24 mouse cellular contexts compared by ENCODE assay signal in genomic region chr4:156100501-156100900, GRCm38 (mm10). TPM values are rescaled to one million over a fixed set of nuclear protein-coding genes. Genes with fewer than 3 reads are reported as not detected.
DNase-seq lines count a peak whose midpoint lies in the region; ATAC-seq and TF ChIP-seq lines count a peak whose summit lies in the region.
"Had no signal": no experiment of that assay in that cellular context is flagged by ENCODE, and none has a peak within 500 bp of the region (broad histone marks: within the 10 kb centered on the region; RNA-seq: fewer than 3 reads in every experiment).

No protein-coding gene starts in this region.

- no peak for DNase-seq in liver, embryonic 11.5 days (ENCODE audit: low spot score)
- no peak for DNase-seq in heart, postnatal 25 days (ENCODE audit: low spot score)
- DNase-seq in right cerebral cortex, adult 18-20 months: no peak
- DNase-seq in cerebellum, postnatal 25 days: no peak
- DNase-seq: adrenal gland, adult 8-10 months; cerebellum, adult 11 months; cerebellum, adult 8-10 months; cerebellum, postnatal 14 days; forebrain, postnatal 0 days; gastrocnemius, postnatal 14 days; heart, adult 2 months; heart, postnatal 14 days had no signal

- 59% methylated on average over 5 of the region's 5 CpGs for WGBS in liver, embryonic 16.5 days (ENCODE audit: insufficient replicate concordance)
- 75% methylated on average over 5 of the region's 5 CpGs for WGBS in liver, embryonic 11.5 days
- WGBS in intestine, postnatal 0 days: 29% methylated on average over 5 of the region's 5 CpGs
- WGBS in stomach, embryonic 16.5 days: 59% methylated on average over 5 of the region's 5 CpGs

- peak; percentile 35; the same call in 1 of the 2 replicates for ATAC-seq in liver, embryonic 16.5 days (ENCODE audit: low read depth)
- no peak for ATAC-seq in liver, embryonic 11.5 days (replicated peaks; ENCODE audit: low FRiP score)
- ATAC-seq in intestine, postnatal 0 days: peak; percentile 78
- peak; percentile 70 for ATAC-seq in stomach, embryonic 16.5 days (ENCODE audit: insufficient read depth, low FRiP score)
- ATAC-seq: forebrain, embryonic 13.5 days; forebrain, postnatal 0 days; Patski had no signal

- TF ChIP-seq CTCF in intestine, postnatal 0 days (IDR thresholded peaks at IDR 0.05; ENCODE audit: low read depth): no peak

- no peaks in the 10 kb centered on the region for H3K27me3 ChIP-seq in liver, embryonic 16.5 days (ENCODE audit: control insufficient read depth, insufficient read depth, low read depth, low read length)
- H3K27me3 ChIP-seq in liver, embryonic 11.5 days (replicated peaks; ENCODE audit: control insufficient read depth, insufficient read depth, low read length): no peaks in the 10 kb centered on the region
- H3K27me3 ChIP-seq in intestine, postnatal 0 days (replicated peaks; ENCODE audit: control insufficient read depth, insufficient read depth, low read length): no peaks in the 10 kb centered on the region
- H3K27me3 ChIP-seq in stomach, embryonic 16.5 days (ENCODE audit: control insufficient read depth, insufficient read depth, low read length): no peaks in the 10 kb centered on the region
- H3K27me3 ChIP-seq: CH12.LX; forebrain, embryonic 13.5 days; heart, embryonic 15.5 days; Patski had no signal

- H3K36me3 ChIP-seq in liver, embryonic 16.5 days (ENCODE audit: control insufficient read depth, insufficient read depth): no peaks in the 10 kb centered on the region
- H3K36me3 ChIP-seq in liver, embryonic 11.5 days (ENCODE audit: control insufficient read depth, insufficient read depth, low read length): no peaks in the 10 kb centered on the region
- no peaks in the 10 kb centered on the region for H3K36me3 ChIP-seq in intestine, postnatal 0 days (ENCODE audit: control insufficient read depth, insufficient read depth)
- no peaks in the 10 kb centered on the region for H3K36me3 ChIP-seq in stomach, embryonic 16.5 days (ENCODE audit: control insufficient read depth, insufficient read depth, low read length)
- H3K36me3 ChIP-seq: embryonic facial prominence, embryonic 10.5 days; heart, embryonic 15.5 days; hindbrain, embryonic 10.5 days had no signal

- intact Hi-C loops in heart, postnatal 25 days (cut with DNase I): loop anchor here (2.0 kb wide), 1 partner anchor 142 kb away; no protein-coding TSS in a partner anchor

- H3K9me3 ChIP-seq in liver, embryonic 16.5 days (replicated peaks; ENCODE audit: control insufficient read depth, low read length): no peaks in the 10 kb centered on the region
- H3K9me3 ChIP-seq in liver, embryonic 11.5 days (ENCODE audit: control insufficient read depth, low read length): no peaks in the 10 kb centered on the region
- no peaks in the 10 kb centered on the region for H3K9me3 ChIP-seq in intestine, postnatal 0 days (ENCODE audit: control insufficient read depth)
- no peaks in the 10 kb centered on the region for H3K9me3 ChIP-seq in stomach, embryonic 16.5 days (replicated peaks; ENCODE audit: control insufficient read depth, low read length)
- H3K9me3 ChIP-seq: embryonic facial prominence, embryonic 10.5 days; forebrain, embryonic 13.5 days; heart, embryonic 15.5 days; hindbrain, embryonic 10.5 days had no signal

- H3K9ac ChIP-seq in liver, embryonic 16.5 days (ENCODE audit: low read depth, low read length): no peak overlapping the region
- H3K9ac ChIP-seq in liver, embryonic 11.5 days (ENCODE audit: low read depth, low read length): no peak overlapping the region
- no peak overlapping the region for H3K9ac ChIP-seq in intestine, postnatal 0 days (ENCODE audit: low read depth, low read length)
- no peak overlapping the region for H3K9ac ChIP-seq in stomach, embryonic 16.5 days (ENCODE audit: low read length)
- H3K9ac ChIP-seq: forebrain, embryonic 13.5 days; forebrain, postnatal 0 days; heart, embryonic 15.5 days; hindbrain, embryonic 14.5 days had no signal

- no peak overlapping the region for H3K4me3 ChIP-seq in liver, embryonic 16.5 days (ENCODE audit: low read depth, low read length)
- H3K4me3 ChIP-seq in liver, embryonic 11.5 days (ENCODE audit: low read depth, low read length): no peak overlapping the region
- H3K4me3 ChIP-seq in intestine, postnatal 0 days (ENCODE audit: low read depth, low read length): no peak overlapping the region
- no peak overlapping the region for H3K4me3 ChIP-seq in stomach, embryonic 16.5 days (replicated peaks; ENCODE audit: low read length)
- H3K4me3 ChIP-seq: embryonic facial prominence, embryonic 10.5 days; forebrain, embryonic 13.5 days; heart, adult 2 months; heart, embryonic 15.5 days; hindbrain, embryonic 10.5 days had no signal

- no peak overlapping the region for H3K27ac ChIP-seq in liver, embryonic 16.5 days (ENCODE audit: low read length)
- no peak overlapping the region for H3K27ac ChIP-seq in liver, embryonic 11.5 days (ENCODE audit: low read depth, low read length)
- 0 out of 2 replicates have a peak overlapping the region, but pooled peaks have one; percentile 31 for H3K27ac ChIP-seq in intestine, postnatal 0 days (ENCODE audit: low read depth, low read length)
- peak overlapping the region; percentile 54 for H3K27ac ChIP-seq in stomach, embryonic 16.5 days (ENCODE audit: low read length)
- H3K27ac ChIP-seq: embryonic facial prominence, embryonic 10.5 days; forebrain, embryonic 13.5 days; heart, adult 2 months; heart, embryonic 15.5 days; hindbrain, embryonic 10.5 days; hindbrain, embryonic 14.5 days had no signal

- no peak overlapping the region for H3K4me2 ChIP-seq in liver, embryonic 16.5 days (ENCODE audit: low read depth, low read length)
- H3K4me2 ChIP-seq in liver, embryonic 11.5 days: no peak overlapping the region
- no peak overlapping the region for H3K4me2 ChIP-seq in intestine, postnatal 0 days (replicated peaks; ENCODE audit: low read depth)
- no peak overlapping the region for H3K4me2 ChIP-seq in stomach, embryonic 16.5 days (ENCODE audit: low read depth, low read length)
- H3K4me2 ChIP-seq: forebrain, embryonic 13.5 days; heart, embryonic 11.5 days; heart, embryonic 15.5 days; hindbrain, embryonic 14.5 days had no signal

- H3K4me1 ChIP-seq in liver, embryonic 16.5 days (ENCODE audit: control insufficient read depth, low read depth, low read length): no peaks in the 10 kb centered on the region
- no peaks in the 10 kb centered on the region for H3K4me1 ChIP-seq in liver, embryonic 11.5 days (replicated peaks; ENCODE audit: control insufficient read depth, insufficient read depth, low read length)
- H3K4me1 ChIP-seq in intestine, postnatal 0 days (replicated peaks; ENCODE audit: control insufficient read depth, insufficient read depth, low read length): no peaks in the 10 kb centered on the region
- no peaks in the 10 kb centered on the region for H3K4me1 ChIP-seq in stomach, embryonic 16.5 days (ENCODE audit: control insufficient read depth, insufficient read depth, low read length)
- H3K4me1 ChIP-seq: forebrain, embryonic 13.5 days; heart, embryonic 15.5 days had no signal

RNA-seq across cellular contexts. Expression of gene 9430015G10Rik, which starts 9.3 kb away (rescaled TPM):
- polyA plus RNA-seq in liver, embryonic 16.5 days (2015; fragmentation: Nextera tagmentation; extraction: Ambion mirVana): 11.4 and 13.4 TPM in 2 replicates
- polyA plus RNA-seq in liver, embryonic 11.5 days (2014; fragmentation: Nextera tagmentation; extraction: Ambion mirVana): 34.5 and 39.4 TPM in 2 replicates
- polyA plus RNA-seq in intestine, postnatal 0 days (2015; fragmentation: Nextera tagmentation; extraction: Ambion mirVana): 3.4 and 3.5 TPM in 2 replicates
- polyA plus RNA-seq in stomach, embryonic 16.5 days (2015; fragmentation: Nextera tagmentation; extraction: Ambion mirVana): 26.8 and 32.3 TPM in 2 replicates
- total RNA-seq in heart, postnatal 25 days (2021): 1 to 10 TPM; 3.3 to 3.6 TPM

RNA-seq across cellular contexts. Expression of gene Rnf223, which starts 29.8 kb away (rescaled TPM):
- polyA plus RNA-seq in liver, embryonic 16.5 days (2015; fragmentation: Nextera tagmentation; extraction: Ambion mirVana): 0.06 and 0.09 TPM in 2 replicates
- polyA plus RNA-seq in liver, embryonic 11.5 days (2014; fragmentation: Nextera tagmentation; extraction: Ambion mirVana): 0.16 and 0.30 TPM in 2 replicates
- not detected in 2 replicates for polyA plus RNA-seq in intestine, postnatal 0 days (2015; fragmentation: Nextera tagmentation; extraction: Ambion mirVana)
- 1.1 and 1.9 TPM in 2 replicates for polyA plus RNA-seq in stomach, embryonic 16.5 days (2015; fragmentation: Nextera tagmentation; extraction: Ambion mirVana)
- total RNA-seq in heart, postnatal 25 days (2021): under 1 TPM in 1 of 2 experiments, not detected in 1; 0.10 TPM
- total RNA-seq: gastrocnemius, adult 18-20 months; gastrocnemius, postnatal 14 days had no signal
- polyA plus RNA-seq: heart, embryonic 11.5 days had no signal

RNA-seq across cellular contexts. Expression of gene Ttll10, which starts 41.3 kb away (rescaled TPM):
- polyA plus RNA-seq in liver, embryonic 16.5 days (2015; fragmentation: Nextera tagmentation; extraction: Ambion mirVana): 0.29 and 0.33 TPM in 2 replicates
- 0.12 and 0.56 TPM in 2 replicates for polyA plus RNA-seq in liver, embryonic 11.5 days (2014; fragmentation: Nextera tagmentation; extraction: Ambion mirVana)
- 2.1 and 2.6 TPM in 2 replicates for polyA plus RNA-seq in intestine, postnatal 0 days (2015; fragmentation: Nextera tagmentation; extraction: Ambion mirVana)
- polyA plus RNA-seq in stomach, embryonic 16.5 days (2015; fragmentation: Nextera tagmentation; extraction: Ambion mirVana): 4.6 and 5.0 TPM in 2 replicates
- total RNA-seq in heart, postnatal 25 days (2021): not detected
- total RNA-seq: forebrain, postnatal 0 days; gastrocnemius, adult 18-20 months; gastrocnemius, postnatal 14 days; heart, adult 2 months; heart, postnatal 14 days had no signal
- polyA plus RNA-seq: forebrain, embryonic 13.5 days had no signal

Comparison
In these comparisons a context has a peak if more than half of its experiments do, and no peak if none do; other contexts are left out.
1. H3K27ac ChIP-seq: peak in intestine, postnatal 0 days (single experiment) and stomach, embryonic 16.5 days (single experiment); none in liver, embryonic 16.5 days (single experiment) and liver, embryonic 11.5 days (single experiment).